Mouse (Mus musculus) stomach, postnatal 0 days (tissue): Measurements from ENCODE around the gene Cntnap2. TPM values are rescaled to one million over a fixed set of nuclear protein-coding genes. Genes with fewer than 3 reads are reported as not detected.
A peak's percentile ranks its signal among the peaks of the same experiment; 100 is the strongest.

Experiments
- ATAC-seq: fragments of 200-750 bp; cut with Nextera tagmentation; 2 replicates; pipeline ENCODE4 v1.8.0; 2017; ENCODE audit not compliant: low FRiP score, low TSS enrichment
- DNase-seq: peaks from one replicate; pipeline ENCODE4 v3.0.0-alpha.2; 2016; ENCODE audit warnings: low spot score
- H3K27ac ChIP-seq: fragments of 300-500 bp; sonication (generic); replicated peaks from 2 replicates; pipeline ENCODE4 v1.5.1; 2014; ENCODE audit warnings: mild to moderate bottlenecking, control low read depth
- H3K27me3 ChIP-seq: fragments of 300-500 bp; sonication (generic); 2 replicates; pipeline ENCODE4 v1.6.1; 2014; ENCODE audit warnings: low read length; ENCODE audit not compliant: control insufficient read depth, insufficient read depth
- H3K36me3 ChIP-seq: fragments of 300-500 bp; sonication (generic); 2 replicates; pipeline ENCODE4 v1.6.1; 2014; ENCODE audit warnings: low read length, mixed read lengths; ENCODE audit not compliant: control insufficient read depth, insufficient read depth
- H3K4me1 ChIP-seq: fragments of 300-500 bp; sonication (generic); replicated peaks from 2 replicates; pipeline ENCODE4 v1.6.1; 2014; ENCODE audit warnings: antibody characterized with exemption; ENCODE audit not compliant: control insufficient read depth, insufficient read depth
- H3K4me2 ChIP-seq: fragments of 300-500 bp; sonication (generic); replicated peaks from 2 replicates; pipeline ENCODE4 v1.6.1; 2014; ENCODE audit warnings: low read depth, mild to moderate bottlenecking, control low read depth, moderate library complexity
- H3K4me3 ChIP-seq: fragments of 300-500 bp; sonication (generic); 2 replicates; pipeline ENCODE4 v1.5.1; 2014; ENCODE audit warnings: low read depth, low read length, control low read depth
- H3K9ac ChIP-seq: fragments of 300-500 bp; sonication (generic); 2 replicates; pipeline ENCODE4 v1.6.1; 2014; ENCODE audit warnings: mild to moderate bottlenecking, low read length, control low read depth, mixed read lengths
- H3K9me3 ChIP-seq: fragments of 300-500 bp; sonication (generic); 2 replicates; pipeline ENCODE4 v1.6.1; 2016; ENCODE audit warnings: low read length; ENCODE audit not compliant: control insufficient read depth
- CTCF ChIP-seq: IDR thresholded peaks from 2 replicates; pipeline ENCODE4 v1.5.1; 2016; ENCODE audit warnings: antibody characterized with exemption, low read depth, mild to moderate bottlenecking, moderate library complexity
- EP300 ChIP-seq: optimal IDR thresholded peaks from 2 replicates; pipeline ENCODE3; 2016; ENCODE audit warnings: antibody characterized with exemption
- WGBS: fragments of 180-500 bp; shearing (Covaris S2); extraction: QIAGEN DNeasy Blood & Tissue Kit; methylation state at CpG from one replicate; pipeline ENCODE4 v1.1.7; 2014; 5-methylcytosine and 5-hydroxymethylcytosine counted together
- polyA plus RNA-seq: library from polyadenylated mRNA; unstranded; fragments of >200 nt; fragmentation: Nextera tagmentation; extraction: Ambion mirVana; gene quantifications from 2 replicates; pipeline ENCODE4 v1.2.1, GENCODE M21; 2015

Gene Cntnap2
- polyA plus RNA-seq, 1 experiment from 2014 or later: 0.55 TPM

DNA sequence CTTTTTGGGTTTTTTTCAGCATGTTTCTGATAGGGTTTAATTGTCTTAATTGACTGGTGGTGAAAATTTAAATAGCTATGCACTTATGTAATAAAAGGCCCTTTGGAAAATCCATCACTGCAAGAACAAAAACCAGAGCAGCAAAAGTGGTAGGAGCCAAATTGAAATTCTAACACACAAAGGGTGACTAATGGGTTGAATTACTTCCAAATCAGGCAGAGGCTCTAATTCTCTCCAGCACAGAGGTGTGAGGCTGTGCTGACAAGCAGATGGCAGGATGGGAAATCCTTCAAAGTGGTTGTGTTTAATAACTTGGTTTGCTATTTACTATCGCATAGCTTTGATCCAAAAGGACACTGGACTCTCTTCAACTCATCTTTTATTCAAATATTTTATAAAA lies 1983.4 kb downstream of the Cntnap2 start:
- Histone ChIP-seq H3K4me1 (no peaks in the 10 kb centered on the region), H3K27ac (no peak overlapping the region), H3K9me3 (no peaks in the 10 kb centered on the region), H3K4me3 (no peak overlapping the region), H3K4me2 (no peak overlapping the region), H3K27me3 (no peaks in the 10 kb centered on the region), H3K36me3 (no peaks in the 10 kb centered on the region), H3K9ac (no peak overlapping the region)
- DNase-seq (no peak), ATAC-seq (no peak)
- no peak for TF ChIP-seq EP300
- TF ChIP-seq CTCF: no peak
- 90% methylated on average over 1 of the region's 1 CpGs for WGBS

DNA sequence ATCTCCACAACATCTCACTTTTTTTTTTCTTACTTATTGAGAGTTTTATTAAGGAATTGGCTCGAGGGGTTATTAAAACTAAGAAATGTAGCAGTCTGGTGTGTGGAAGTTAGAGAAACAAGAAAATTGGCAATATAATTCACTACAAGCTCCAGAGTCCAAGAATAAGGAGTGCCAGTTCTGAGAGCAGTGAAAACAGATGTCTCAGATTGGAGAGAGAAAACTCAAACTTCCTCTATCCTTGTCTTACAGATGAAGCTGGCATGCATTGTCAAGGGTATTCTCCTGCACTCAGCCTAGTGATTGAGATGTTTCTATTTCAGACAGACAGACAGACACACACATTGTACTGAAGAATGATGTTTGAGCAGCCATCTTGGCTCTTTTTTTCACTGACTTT lies 1984.4 kb downstream of the Cntnap2 start:
- Histone ChIP-seq H3K27ac (no peak overlapping the region), H3K4me1 (no peaks in the 10 kb centered on the region), H3K27me3 (no peaks in the 10 kb centered on the region), H3K36me3 (no peaks in the 10 kb centered on the region), H3K9ac (no peak overlapping the region), H3K4me3 (no peak overlapping the region), H3K9me3 (no peaks in the 10 kb centered on the region), H3K4me2 (no peak overlapping the region)
- 82% methylated on average over 1 of the region's 1 CpGs for WGBS
- no peak for ATAC-seq
- DNase-seq: no peak
- TF ChIP-seq EP300 (no peak), CTCF (no peak)

DNA sequence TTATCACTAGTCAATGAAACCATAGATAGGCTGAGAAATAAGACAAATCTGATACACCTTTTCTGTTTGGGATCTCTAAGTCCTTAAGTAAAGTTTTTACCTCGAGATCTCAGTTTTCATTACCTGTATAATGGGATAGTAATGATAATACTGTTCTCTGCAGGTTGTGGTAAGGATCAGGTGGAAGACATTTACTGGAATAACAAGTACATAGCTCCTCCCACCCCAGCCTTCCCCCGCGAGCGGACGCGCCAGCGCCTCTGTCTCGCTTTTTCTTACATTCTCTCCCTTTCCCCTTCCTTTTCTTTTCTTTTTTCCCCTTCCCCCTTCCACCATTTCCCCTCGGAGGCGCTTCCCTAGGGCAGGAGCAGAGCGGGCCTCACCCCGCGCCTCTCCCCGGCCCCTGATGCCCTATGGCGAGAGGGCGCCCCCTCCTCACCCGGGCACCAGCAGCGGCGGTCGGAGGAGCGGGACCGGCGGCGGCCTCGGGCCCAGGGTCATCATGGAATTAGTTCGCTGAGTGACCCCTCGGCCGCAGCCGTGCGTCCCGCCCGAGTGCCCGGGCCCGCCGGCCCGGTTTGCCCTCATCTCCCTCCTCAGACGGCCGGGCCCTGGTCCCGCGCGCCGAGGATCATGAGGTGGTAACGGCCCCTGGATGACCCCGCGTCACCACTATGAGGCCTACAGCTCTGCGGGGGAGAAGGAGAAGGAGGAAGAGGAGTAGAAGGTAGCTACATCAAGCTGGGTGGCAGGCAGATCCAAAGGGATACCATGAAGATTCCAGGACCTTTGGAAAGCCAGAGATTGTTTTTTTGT lies 1985.4 kb downstream of the Cntnap2 start:
- ATAC-seq: no peak
- DNase-seq: peak; percentile 14
- no peaks in the 10 kb centered on the region for H3K9me3 ChIP-seq
- no peaks in the 10 kb centered on the region for H3K36me3 ChIP-seq
- H3K4me3 ChIP-seq: peak overlapping the region; percentile 34
- H3K27ac ChIP-seq: no peak overlapping the region
- peak overlapping the region; percentile 55 for H3K4me2 ChIP-seq
- no peaks in the 10 kb centered on the region for H3K4me1 ChIP-seq
- TF ChIP-seq CTCF: no peak
- no peak for TF ChIP-seq EP300
- H3K27me3 ChIP-seq: no peaks in the 10 kb centered on the region
- 7% methylated on average over 46 of the region's 46 CpGs for WGBS
- no peak overlapping the region for H3K9ac ChIP-seq

DNA sequence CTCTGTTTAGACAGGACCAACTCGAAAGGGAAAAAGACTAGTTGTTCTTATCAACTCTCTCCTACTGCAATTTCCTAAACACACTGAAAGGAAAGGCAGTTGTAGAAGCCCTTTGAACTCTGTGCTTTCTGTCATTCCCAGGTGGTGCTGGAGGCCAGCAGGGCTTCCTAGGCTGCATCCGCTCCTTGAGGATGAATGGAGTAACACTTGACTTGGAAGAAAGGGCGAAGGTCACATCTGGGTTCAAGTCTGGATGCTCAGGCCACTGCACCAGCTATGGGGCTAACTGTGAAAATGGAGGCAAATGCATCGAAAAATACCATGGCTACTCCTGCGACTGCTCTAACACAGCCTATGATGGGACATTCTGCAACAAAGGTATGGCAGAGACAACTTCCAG lies 1989.9 kb downstream of the Cntnap2 start:
- no peak for DNase-seq
- Histone ChIP-seq H3K4me3 (no peak overlapping the region), H3K36me3 (no peaks in the 10 kb centered on the region), H3K9me3 (no peaks in the 10 kb centered on the region), H3K27me3 (no peaks in the 10 kb centered on the region), H3K9ac (no peak overlapping the region), H3K27ac (no peak overlapping the region), H3K4me1 (no peaks in the 10 kb centered on the region), H3K4me2 (no peak overlapping the region)
- ATAC-seq: no peak
- WGBS: 67% methylated on average over 5 of the region's 5 CpGs
- TF ChIP-seq EP300 (no peak), CTCF (no peak)

DNA sequence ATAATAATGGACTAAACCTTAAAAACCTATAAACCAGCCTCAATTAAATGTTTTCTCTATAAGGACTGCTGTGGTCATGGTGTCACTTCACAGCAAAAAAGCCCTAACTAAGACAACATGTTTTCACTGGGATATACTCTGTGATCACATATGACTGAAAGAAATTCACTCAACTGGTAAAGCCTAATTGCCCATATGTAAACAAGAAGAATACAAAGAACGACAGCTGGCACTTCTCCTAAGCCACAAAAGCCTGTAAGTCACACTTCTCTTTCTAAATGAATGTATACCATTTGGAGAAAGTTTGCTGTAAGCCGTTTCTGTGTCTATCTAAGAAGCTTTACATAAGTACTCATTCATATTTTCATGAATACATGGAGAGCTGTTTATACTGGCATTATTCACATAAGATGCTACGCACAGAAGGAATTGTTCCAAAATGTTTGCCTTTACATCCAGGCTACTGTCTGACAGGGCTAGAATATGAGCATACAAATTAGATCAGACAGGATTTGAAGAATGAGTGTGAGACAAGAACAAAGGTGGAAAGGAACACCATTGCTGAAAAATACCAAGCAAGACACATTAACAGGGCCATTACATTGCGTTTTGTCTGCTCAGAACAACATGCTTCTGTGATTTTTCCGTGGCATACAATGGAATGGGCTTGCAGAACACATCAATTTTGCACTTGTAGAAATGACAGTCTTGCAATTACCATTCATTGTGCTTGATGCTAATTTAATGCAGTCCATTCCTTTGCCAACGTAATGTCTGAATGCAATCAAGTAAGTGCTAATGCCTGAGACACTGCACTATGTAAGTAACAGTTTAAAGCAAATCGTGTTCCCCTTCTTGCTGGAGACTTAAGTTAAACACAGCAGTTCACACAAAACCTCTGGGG lies 1991.4 kb downstream of the Cntnap2 start:
- 38% methylated on average over 7 of the region's 7 CpGs for WGBS
- DNase-seq (no peak), ATAC-seq (no peak)
- H3K9ac ChIP-seq: no peak overlapping the region
- H3K27ac ChIP-seq: no peak overlapping the region
- H3K4me1 ChIP-seq: no peaks in the 10 kb centered on the region
- H3K4me3 ChIP-seq: no peak overlapping the region
- TF ChIP-seq CTCF: no peak
- no peak for TF ChIP-seq EP300
- no peaks in the 10 kb centered on the region for H3K36me3 ChIP-seq
- H3K27me3 ChIP-seq: no peaks in the 10 kb centered on the region
- no peaks in the 10 kb centered on the region for H3K9me3 ChIP-seq
- H3K4me2 ChIP-seq: no peak overlapping the region

DNA sequence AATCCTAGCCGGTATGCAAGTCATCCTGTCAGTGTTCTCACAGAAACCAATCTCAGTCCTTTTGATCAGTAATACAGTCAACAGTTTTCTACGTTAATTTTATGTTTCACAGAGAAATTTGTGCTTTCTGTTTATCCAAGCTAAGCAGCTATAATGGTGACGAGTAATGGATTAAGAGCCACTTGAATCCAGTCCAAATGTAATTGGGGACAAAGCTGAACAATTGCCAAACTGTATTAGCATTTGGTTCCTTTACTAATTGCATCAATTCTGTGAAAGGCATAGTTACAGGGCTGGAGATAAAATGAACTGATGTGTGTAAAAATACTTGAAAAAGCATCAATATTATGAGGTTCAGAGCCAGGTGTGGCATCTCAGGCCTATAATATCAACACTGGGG lies 2002.2 kb downstream of the Cntnap2 start:
- no peak overlapping the region for H3K4me3 ChIP-seq
- H3K4me1 ChIP-seq: no peaks in the 10 kb centered on the region
- DNase-seq (no peak), ATAC-seq (no peak)
- H3K9ac ChIP-seq: no peak overlapping the region
- no peaks in the 10 kb centered on the region for H3K36me3 ChIP-seq
- no peaks in the 10 kb centered on the region for H3K27me3 ChIP-seq
- no peak overlapping the region for H3K4me2 ChIP-seq
- no peak overlapping the region for H3K27ac ChIP-seq
- WGBS: 64% methylated on average over 3 of the region's 3 CpGs
- H3K9me3 ChIP-seq: no peaks in the 10 kb centered on the region
- TF ChIP-seq EP300 (no peak), CTCF (no peak)
